Mouse (Mus musculus) neural tube, embryonic 14.5 days (tissue): ENCODE measurements at regions not wholly inside any gene's neighbourhood (a gene's known extent, or its start where the extent isn't known, plus 50 kb on each side); places are given as distances from the start of the nearest gene placed in this dataset.

Experiments used
- ATAC-seq: fragments of 200-750 bp; cut with Nextera tagmentation; 2 replicates; pipeline ENCODE4 v1.8.0; 2017; ENCODE audit warnings: low read depth, mild to moderate bottlenecking, moderate TSS enrichment, moderate library complexity
- H3K27ac ChIP-seq: fragments of 300-500 bp; sonication (generic); 2 replicates; pipeline ENCODE4 v1.5.1; 2014; ENCODE audit warnings: low read depth, mild to moderate bottlenecking, control low read depth, low read length, moderate library complexity, mixed read lengths
- H3K27me3 ChIP-seq: fragments of 300-500 bp; sonication (generic); 2 replicates; pipeline ENCODE4 v1.6.1; 2014; ENCODE audit warnings: low read length; ENCODE audit not compliant: control insufficient read depth, insufficient read depth
- H3K36me3 ChIP-seq: fragments of 300-500 bp; sonication (generic); 2 replicates; pipeline ENCODE4 v1.6.1; 2014; ENCODE audit warnings: low read length, mixed read lengths; ENCODE audit not compliant: control insufficient read depth, insufficient read depth
- H3K4me1 ChIP-seq: fragments of 300-500 bp; sonication (generic); 2 replicates; pipeline ENCODE4 v1.6.1; 2014; ENCODE audit warnings: low read length; ENCODE audit not compliant: control insufficient read depth, insufficient read depth
- H3K4me2 ChIP-seq: fragments of 300-500 bp; sonication (generic); 2 replicates; pipeline ENCODE4 v1.6.1; 2014; ENCODE audit warnings: mild to moderate bottlenecking, low read depth, low read length, control low read depth
- H3K4me3 ChIP-seq: fragments of 300-500 bp; sonication (generic); 2 replicates; pipeline ENCODE4 v1.5.1; 2014; ENCODE audit warnings: low read depth, low read length, control low read depth, mixed read lengths
- H3K9ac ChIP-seq: fragments of 300-500 bp; sonication (generic); replicated peaks from 2 replicates; pipeline ENCODE4 v1.6.1; 2014; ENCODE audit warnings: low read depth, mild to moderate bottlenecking, control low read depth, low read length, mixed read lengths
- H3K9me3 ChIP-seq: fragments of 300-500 bp; sonication (generic); 2 replicates; pipeline ENCODE4 v1.6.1; 2016; ENCODE audit warnings: low read length; ENCODE audit not compliant: control insufficient read depth
- WGBS: fragments of 180-500 bp; shearing (Covaris S2); extraction: QIAGEN DNeasy Blood & Tissue Kit; methylation state at CpG from one replicate; pipeline ENCODE4 v1.1.7; 2014; 5-methylcytosine and 5-hydroxymethylcytosine counted together

- Histone ChIP-seq H3K4me2 (no peak overlapping the region), H3K36me3 (no peaks in the 10 kb centered on the region), H3K9ac (no peak overlapping the region), H3K27me3 (peaks cover 13% of the 10 kb centered on the region), H3K9me3 (no peaks in the 10 kb centered on the region), H3K4me3 (no peak overlapping the region), H3K4me1 (peaks cover 4% of the 10 kb centered on the region; the same call in 1 of the 2 replicates), H3K27ac (no peak overlapping the region)
- no peak for ATAC-seq
- WGBS: 56% methylated on average over 14 of the region's 14 CpGs
Measured at GRCm38 (mm10) chr2:160510635-160511421, 134.9 kb upstream of the Top1 start.

GRCm38 (mm10) chr2:160515621-160516020 is 130.1 kb upstream of the Top1 start:
- Histone ChIP-seq H3K9ac (no peak overlapping the region), H3K27me3 (peaks cover 9% of the 10 kb centered on the region), H3K4me1 (no peaks in the 10 kb centered on the region), H3K9me3 (no peaks in the 10 kb centered on the region), H3K27ac (no peak overlapping the region), H3K4me2 (no peak overlapping the region), H3K4me3 (no peak overlapping the region), H3K36me3 (no peaks in the 10 kb centered on the region)
- 71% methylated on average over 6 of the region's 6 CpGs for WGBS
- ATAC-seq: no peak

GRCm38 (mm10) chr2:160516526-160516925 is 129.2 kb upstream of the Top1 start:
- Histone ChIP-seq H3K4me3 (no peak overlapping the region), H3K27me3 (peaks cover 12% of the 10 kb centered on the region), H3K36me3 (no peaks in the 10 kb centered on the region), H3K4me2 (no peak overlapping the region), H3K9me3 (no peaks in the 10 kb centered on the region), H3K4me1 (no peaks in the 10 kb centered on the region), H3K27ac (no peak overlapping the region), H3K9ac (no peak overlapping the region)
- no peak for ATAC-seq
- 12% methylated on average over 6 of the region's 6 CpGs for WGBS

DNA sequence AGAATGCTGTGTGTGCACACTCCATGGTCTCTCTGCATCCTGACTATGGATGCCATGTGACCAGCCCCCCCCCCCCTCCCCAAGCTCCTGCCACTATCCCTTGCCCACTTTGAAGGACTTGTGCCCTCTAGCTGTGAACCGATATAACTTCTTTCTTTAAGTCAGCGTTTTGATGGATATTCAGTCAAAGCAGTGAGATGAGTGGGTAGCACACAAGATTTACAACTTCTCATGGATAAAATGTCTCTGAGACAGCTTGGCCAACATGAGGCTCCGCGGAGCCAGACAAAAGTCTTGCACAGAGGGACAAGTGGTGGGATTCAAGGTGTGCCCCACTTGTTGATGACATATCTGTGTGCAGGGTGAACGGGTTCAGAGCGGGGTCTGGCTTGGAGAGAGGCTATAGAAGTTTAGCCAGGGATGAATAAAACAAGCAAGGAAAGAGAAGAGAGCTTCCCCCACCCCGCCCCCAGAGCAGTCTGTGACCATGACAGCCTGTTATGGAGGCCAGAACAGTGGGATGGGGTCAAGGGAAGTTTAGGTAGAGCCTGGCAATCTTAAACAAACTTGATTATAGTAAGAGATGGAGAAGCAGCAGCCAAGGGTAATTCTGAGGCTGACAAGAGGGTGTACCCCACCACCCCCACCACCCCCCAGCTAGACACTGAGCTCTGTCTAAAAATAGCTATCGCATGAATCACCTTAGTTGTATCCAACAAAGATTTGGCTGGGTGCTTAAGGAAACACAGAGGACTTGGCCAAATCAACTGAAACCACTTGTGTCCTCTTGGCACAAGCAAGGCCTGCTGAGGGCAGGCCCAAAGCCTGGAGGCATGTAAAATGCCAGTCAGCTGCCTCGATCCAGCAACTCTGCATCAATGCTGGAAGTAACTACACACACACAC is 120.1 kb upstream of the Top1 start:
- no peak overlapping the region for H3K27ac ChIP-seq
- no peaks in the 10 kb centered on the region for H3K36me3 ChIP-seq
- peaks cover 14% of the 10 kb centered on the region; the same call in 1 of the 2 replicates for H3K27me3 ChIP-seq
- H3K4me1 ChIP-seq: no peaks in the 10 kb centered on the region
- no peak overlapping the region for H3K9ac ChIP-seq
- no peak for ATAC-seq
- no peaks in the 10 kb centered on the region for H3K9me3 ChIP-seq
- H3K4me3 ChIP-seq: no peak overlapping the region
- 80% methylated on average over 9 of the region's 9 CpGs for WGBS
- H3K4me2 ChIP-seq: no peak overlapping the region

DNA sequence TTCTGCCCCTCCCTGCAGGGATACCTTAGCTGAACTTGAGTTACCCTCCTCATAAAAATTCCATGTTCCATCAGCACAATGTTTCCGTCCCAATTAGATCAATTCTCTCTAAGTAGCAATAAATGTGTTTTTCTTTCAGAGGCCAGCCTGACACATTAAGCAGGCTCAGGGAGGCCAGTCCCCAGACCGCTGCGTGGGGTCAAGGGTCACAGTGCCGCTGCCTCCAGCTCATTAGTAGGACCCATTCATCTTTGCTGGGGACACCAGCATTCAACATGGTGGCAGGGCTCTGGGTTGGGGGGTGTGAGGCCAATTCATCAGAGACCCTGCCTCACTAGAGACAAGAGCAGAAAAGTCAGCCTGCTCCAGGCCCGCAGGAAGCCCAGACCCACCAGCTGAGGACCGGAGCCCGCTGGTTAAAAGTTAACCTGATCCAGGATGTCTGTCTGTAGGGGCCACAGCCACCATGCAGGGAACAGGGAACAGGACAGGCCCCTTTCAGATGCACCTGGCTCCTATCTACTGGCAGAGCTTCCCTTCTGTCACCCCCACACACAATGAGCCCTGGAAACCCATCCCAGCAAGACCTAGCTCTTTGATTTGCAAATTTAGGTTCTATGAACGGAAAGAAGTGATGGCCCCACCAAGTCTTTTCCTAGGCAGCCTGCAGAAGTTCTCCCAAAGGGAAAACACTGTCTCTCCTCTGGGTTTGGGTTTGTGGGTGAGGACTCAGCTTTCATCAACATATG is 119.1 kb upstream of the Top1 start:
- no peak overlapping the region for H3K9ac ChIP-seq
- peaks cover 14% of the 10 kb centered on the region; the same call in 1 of the 2 replicates for H3K27me3 ChIP-seq
- no peaks in the 10 kb centered on the region for H3K4me1 ChIP-seq
- H3K4me2 ChIP-seq: no peak overlapping the region
- no peaks in the 10 kb centered on the region for H3K9me3 ChIP-seq
- no peak overlapping the region for H3K27ac ChIP-seq
- WGBS: 14% methylated on average over 8 of the region's 8 CpGs
- no peak for ATAC-seq
- no peaks in the 10 kb centered on the region for H3K36me3 ChIP-seq
- H3K4me3 ChIP-seq: no peak overlapping the region

DNA sequence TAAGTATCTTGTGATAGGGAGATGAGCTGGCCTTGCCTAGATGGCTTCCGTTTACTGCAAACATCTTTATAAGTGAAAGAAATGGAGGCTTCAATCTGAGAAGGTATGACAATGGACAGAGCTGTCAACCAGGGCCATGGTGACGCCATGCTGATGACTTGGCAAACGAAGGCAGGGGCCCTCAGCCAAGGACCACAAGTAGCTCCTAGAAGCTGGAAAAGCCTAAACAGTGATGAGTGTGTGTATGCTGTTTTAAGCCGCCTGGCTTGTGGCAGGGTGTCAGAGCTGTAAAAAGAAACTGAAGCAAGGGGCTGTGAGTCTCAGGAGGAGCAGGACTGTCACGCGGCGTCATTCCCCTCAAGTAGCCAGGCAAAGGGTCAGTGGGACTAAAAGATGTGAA is 116.4 kb upstream of the Top1 start:
- 57% methylated on average over 7 of the region's 7 CpGs for WGBS
- Histone ChIP-seq H3K4me3 (no peak overlapping the region), H3K36me3 (no peaks in the 10 kb centered on the region), H3K4me2 (no peak overlapping the region), H3K4me1 (no peaks in the 10 kb centered on the region), H3K27me3 (peaks cover 10% of the 10 kb centered on the region; the same call in 1 of the 2 replicates), H3K9ac (no peak overlapping the region), H3K27ac (no peak overlapping the region), H3K9me3 (no peaks in the 10 kb centered on the region)
- no peak for ATAC-seq

GRCm38 (mm10) chr2:160530377-160530776 is 115.3 kb upstream of the Top1 start:
- ATAC-seq: no peak
- H3K4me3 ChIP-seq: no peak overlapping the region
- no peaks in the 10 kb centered on the region for H3K36me3 ChIP-seq
- H3K9me3 ChIP-seq: no peaks in the 10 kb centered on the region
- no peaks in the 10 kb centered on the region for H3K4me1 ChIP-seq
- 15% methylated on average over 3 of the region's 3 CpGs for WGBS
- no peak overlapping the region for H3K4me2 ChIP-seq
- H3K9ac ChIP-seq: no peak overlapping the region
- no peak overlapping the region for H3K27ac ChIP-seq
- H3K27me3 ChIP-seq: peaks cover 13% of the 10 kb centered on the region; the same call in 1 of the 2 replicates

DNA sequence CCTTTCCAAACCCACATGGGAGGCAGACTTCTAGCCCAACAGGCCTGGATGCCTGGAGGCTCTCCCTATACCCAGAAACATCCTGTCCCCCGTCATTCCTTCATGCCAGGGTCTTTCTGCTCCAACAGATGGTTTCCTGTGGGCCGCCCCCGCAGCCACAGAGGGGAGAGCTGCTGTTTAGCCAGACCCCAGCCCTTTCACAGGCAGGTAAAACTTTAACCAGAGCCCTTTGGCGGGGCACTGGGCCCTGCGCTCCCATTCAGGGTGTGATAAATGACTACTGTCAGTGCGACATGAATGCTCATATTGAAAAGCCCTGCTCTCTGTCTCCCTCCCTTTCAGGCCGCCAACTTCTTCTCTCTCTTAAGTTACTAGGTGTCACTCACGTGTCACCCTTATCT is 108.4 kb upstream of the Top1 start:
- Histone ChIP-seq H3K4me1 (no peaks in the 10 kb centered on the region), H3K4me3 (no peak overlapping the region), H3K36me3 (no peaks in the 10 kb centered on the region), H3K27ac (no peak overlapping the region), H3K4me2 (no peak overlapping the region), H3K9ac (no peak overlapping the region), H3K9me3 (no peaks in the 10 kb centered on the region), H3K27me3 (peaks cover 5% of the 10 kb centered on the region; the same call in 1 of the 2 replicates)
- no peak for ATAC-seq
- 5% methylated on average over 8 of the region's 8 CpGs for WGBS
